Mouse (Mus musculus) liver, embryonic 11.5 days (tissue): ENCODE measurements at regions not wholly inside any gene's neighbourhood (a gene's known extent, or its start where the extent isn't known, plus 50 kb on each side); places are given as distances from the start of the nearest gene placed in this dataset.

Experiments
- ATAC-seq: fragments of 200-750 bp; cut with Nextera tagmentation; replicated peaks from 2 replicates; pipeline ENCODE4 v1.8.0; 2017; ENCODE audit warnings: moderate number of reproducible peaks, mild to moderate bottlenecking, moderate TSS enrichment, moderate library complexity; ENCODE audit not compliant: low FRiP score
- DNase-seq: peaks from one replicate; pipeline ENCODE4 v3.0.0-alpha.2; 2017; ENCODE audit warnings: low spot score
- H3K27ac ChIP-seq: fragments of 300-500 bp; sonication (generic); 2 replicates; pipeline ENCODE4 v1.5.1; 2014; ENCODE audit warnings: mild to moderate bottlenecking, low read depth, low read length, control low read depth
- H3K27me3 ChIP-seq: fragments of 300-500 bp; sonication (generic); replicated peaks from 2 replicates; pipeline ENCODE4 v1.6.1; 2014; ENCODE audit warnings: low read length, mixed read lengths; ENCODE audit not compliant: control insufficient read depth, insufficient read depth
- H3K36me3 ChIP-seq: fragments of 300-500 bp; sonication (generic); 2 replicates; pipeline ENCODE4 v1.6.1; 2014; ENCODE audit warnings: mild to moderate bottlenecking, low read length, moderate library complexity, mixed read lengths; ENCODE audit not compliant: control insufficient read depth, insufficient read depth
- H3K4me1 ChIP-seq: fragments of 300-500 bp; sonication (generic); replicated peaks from 2 replicates; pipeline ENCODE4 v1.6.1; 2014; ENCODE audit warnings: low read length, mixed read lengths; ENCODE audit not compliant: control insufficient read depth, insufficient read depth
- H3K4me2 ChIP-seq: fragments of 300-500 bp; sonication (generic); 2 replicates; pipeline ENCODE4 v1.6.1; 2014; ENCODE audit warnings: mild to moderate bottlenecking, control low read depth, moderate library complexity
- H3K4me3 ChIP-seq: fragments of 300-500 bp; sonication (generic); 2 replicates; pipeline ENCODE4 v1.5.1; 2014; ENCODE audit warnings: low read depth, low read length, control low read depth
- H3K9ac ChIP-seq: fragments of 300-500 bp; sonication (generic); 2 replicates; pipeline ENCODE4 v1.6.1; 2014; ENCODE audit warnings: low read depth, low read length, control low read depth
- H3K9me3 ChIP-seq: fragments of 300-500 bp; sonication (generic); 2 replicates; pipeline ENCODE4 v1.6.1; 2016; ENCODE audit warnings: low read length, inconsistent platforms, mixed read lengths; ENCODE audit not compliant: control insufficient read depth
- WGBS: fragments of 180-500 bp; shearing (Covaris S2); extraction: QIAGEN DNeasy Blood & Tissue Kit; methylation state at CpG from one replicate; pipeline ENCODE4 v1.1.7; 2014; 5-methylcytosine and 5-hydroxymethylcytosine counted together

DNA sequence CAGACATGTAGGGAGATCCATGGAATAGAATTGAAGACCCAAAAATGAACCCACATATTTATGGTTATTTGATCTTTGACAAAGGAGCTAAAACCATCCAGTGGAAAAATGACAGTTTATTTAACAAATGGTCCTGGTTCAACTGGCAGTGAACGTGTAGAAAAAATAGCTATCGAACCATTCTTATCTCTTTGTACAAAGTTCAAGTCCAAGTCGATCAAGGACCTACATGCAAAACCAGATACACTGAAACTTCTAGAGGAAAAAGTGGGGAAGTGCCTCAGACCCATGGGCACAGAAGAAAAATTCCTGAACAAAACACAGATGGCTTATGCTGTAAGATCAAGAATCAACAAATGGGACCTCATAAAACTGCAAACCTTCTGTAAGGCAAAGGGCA, 306.2 kb downstream of the Slc6a15 start:
- H3K27me3 ChIP-seq = no peaks in the 10 kb centered on the region
- no peak for ATAC-seq
- no peak overlapping the region for H3K9ac ChIP-seq
- no peak overlapping the region for H3K4me3 ChIP-seq
- DNase-seq = no peak
- no peak overlapping the region for H3K4me2 ChIP-seq
- H3K4me1 ChIP-seq = no peaks in the 10 kb centered on the region
- H3K36me3 ChIP-seq = no peaks in the 10 kb centered on the region
- no peak overlapping the region for H3K27ac ChIP-seq
- WGBS = 85% methylated on average over 3 of the region's 3 CpGs
- no peaks in the 10 kb centered on the region for H3K9me3 ChIP-seq

DNA sequence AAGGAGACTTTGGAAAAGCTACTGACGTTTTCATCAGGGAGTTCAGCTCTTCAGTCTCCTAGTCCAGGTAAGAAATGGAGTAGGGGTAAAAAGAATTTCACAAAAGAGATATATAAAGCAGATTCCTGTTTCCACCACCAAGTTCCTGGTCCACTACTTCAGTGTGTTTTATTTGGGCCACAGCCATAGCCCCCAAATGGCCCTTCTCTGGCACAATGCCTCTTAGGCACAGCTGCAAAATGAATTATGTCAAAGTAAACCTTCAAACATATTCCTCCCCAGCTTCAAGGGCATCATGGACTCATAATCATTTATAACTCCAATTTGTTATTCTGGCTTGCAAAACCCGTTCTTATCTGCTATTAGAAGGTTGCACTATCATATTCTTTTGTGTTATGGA, 325.1 kb downstream of the Slc6a15 start:
- no peaks in the 10 kb centered on the region for H3K36me3 ChIP-seq
- no peaks in the 10 kb centered on the region for H3K4me1 ChIP-seq
- H3K9ac ChIP-seq = no peak overlapping the region
- DNase-seq (no peak), ATAC-seq (no peak)
- no peak overlapping the region for H3K4me2 ChIP-seq
- no peaks in the 10 kb centered on the region for H3K27me3 ChIP-seq
- no peak overlapping the region for H3K4me3 ChIP-seq
- WGBS = 33% methylated on average over 2 of the region's 2 CpGs
- H3K27ac ChIP-seq = no peak overlapping the region
- H3K9me3 ChIP-seq = no peaks in the 10 kb centered on the region; the same call in 1 of the 2 replicates

DNA sequence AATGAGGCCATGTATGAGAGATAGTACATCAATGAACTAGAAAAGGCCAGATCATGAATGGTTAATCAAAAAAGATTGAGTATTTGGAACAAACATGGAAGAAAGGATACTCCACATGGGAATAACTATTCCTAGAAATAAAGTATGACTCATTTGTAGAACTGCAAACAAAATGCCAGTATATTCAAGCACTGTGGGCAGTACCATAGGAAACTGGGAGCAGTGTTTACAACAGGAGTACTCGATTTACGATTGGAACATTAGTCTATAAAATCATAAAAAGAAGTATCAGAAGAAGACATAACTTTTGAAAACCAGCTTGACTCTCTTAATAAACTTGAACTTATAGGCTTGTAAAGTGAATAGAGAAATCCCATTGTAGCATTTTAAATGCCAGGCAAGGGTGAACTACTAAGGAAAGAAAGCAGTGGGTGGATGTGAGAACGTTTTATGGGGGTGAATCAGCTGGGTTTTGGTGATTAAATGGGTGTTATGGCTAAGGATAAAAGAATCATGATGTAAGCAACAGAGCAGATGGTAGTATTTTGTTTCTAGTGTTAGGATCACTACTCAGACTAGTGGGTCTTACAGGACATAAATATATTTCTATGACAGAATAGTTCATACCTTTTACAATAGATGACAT, 347.6 kb downstream of the Slc6a15 start:
- H3K9ac ChIP-seq = no peak overlapping the region
- H3K27me3 ChIP-seq = no peaks in the 10 kb centered on the region
- no peak overlapping the region for H3K4me2 ChIP-seq
- ATAC-seq (no peak), DNase-seq (no peak)
- H3K27ac ChIP-seq = no peak overlapping the region
- 71% methylated on average over 3 of the region's 3 CpGs for WGBS
- H3K4me1 ChIP-seq = no peaks in the 10 kb centered on the region
- no peaks in the 10 kb centered on the region for H3K9me3 ChIP-seq
- H3K36me3 ChIP-seq = no peaks in the 10 kb centered on the region
- no peak overlapping the region for H3K4me3 ChIP-seq

DNA sequence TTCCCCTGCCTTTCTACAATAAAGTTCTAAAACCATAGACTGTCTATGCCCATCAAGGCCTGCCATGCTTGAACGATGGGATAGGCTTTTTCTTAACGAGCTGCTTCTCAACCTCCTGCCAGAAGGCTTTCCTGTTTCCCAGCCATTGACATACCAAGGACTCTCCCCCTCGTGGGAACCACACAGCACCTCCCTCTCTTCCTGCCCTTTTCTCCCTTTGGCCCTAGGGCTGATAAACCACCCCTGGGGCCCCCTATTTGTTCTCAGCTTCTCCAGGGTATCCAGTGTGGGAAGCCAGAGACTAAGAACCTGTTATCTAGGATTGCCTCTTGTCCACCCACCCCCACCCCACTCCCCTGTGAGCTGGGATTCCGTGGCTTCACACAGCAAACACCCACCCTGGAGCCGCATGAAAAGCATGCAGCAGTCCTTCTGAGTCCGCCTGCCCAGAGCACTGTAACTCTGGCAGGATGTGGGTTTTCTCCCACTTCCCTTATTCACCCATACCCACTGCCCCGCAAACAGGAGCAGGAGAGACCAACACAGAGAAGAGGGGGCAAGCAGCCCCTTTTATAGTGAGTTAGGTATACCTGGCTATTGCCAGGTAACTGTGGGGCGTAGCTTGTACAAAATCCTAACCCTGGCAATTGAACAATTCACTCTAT, 351.5 kb downstream of the Slc6a15 start:
- no peaks in the 10 kb centered on the region for H3K36me3 ChIP-seq
- no peak overlapping the region for H3K27ac ChIP-seq
- no peaks in the 10 kb centered on the region for H3K9me3 ChIP-seq
- H3K27me3 ChIP-seq = no peaks in the 10 kb centered on the region
- H3K4me1 ChIP-seq = no peaks in the 10 kb centered on the region
- WGBS = 31% methylated on average over 8 of the region's 8 CpGs
- no peak overlapping the region for H3K4me3 ChIP-seq
- no peak overlapping the region for H3K4me2 ChIP-seq
- H3K9ac ChIP-seq = no peak overlapping the region
- DNase-seq (no peak), ATAC-seq (peak; percentile 51)

DNA sequence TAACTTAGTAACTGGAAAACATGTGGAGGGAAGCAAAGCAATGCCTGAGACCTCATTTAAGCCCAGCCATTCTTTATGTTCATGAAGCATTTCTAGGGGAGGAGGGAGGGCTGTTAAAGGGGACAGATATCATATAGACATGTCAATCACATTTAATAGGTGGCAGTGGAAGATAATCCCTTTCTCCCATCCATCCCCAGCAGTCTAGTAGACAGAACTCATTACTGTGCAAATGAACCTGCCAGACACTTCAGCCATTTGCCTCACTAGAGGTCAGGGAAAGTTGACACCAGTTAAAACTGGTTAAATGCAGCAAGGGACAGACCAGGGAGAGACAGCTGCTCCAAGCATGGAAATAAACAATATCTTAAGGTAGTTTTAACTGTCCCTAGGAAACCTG, 359.1 kb downstream of the Slc6a15 start:
- Histone ChIP-seq H3K27me3 (no peaks in the 10 kb centered on the region), H3K4me1 (no peaks in the 10 kb centered on the region), H3K27ac (no peak overlapping the region), H3K4me3 (no peak overlapping the region), H3K36me3 (no peaks in the 10 kb centered on the region), H3K9me3 (no peaks in the 10 kb centered on the region), H3K9ac (no peak overlapping the region), H3K4me2 (no peak overlapping the region)
- no peak for DNase-seq
- ATAC-seq = no peak

DNA sequence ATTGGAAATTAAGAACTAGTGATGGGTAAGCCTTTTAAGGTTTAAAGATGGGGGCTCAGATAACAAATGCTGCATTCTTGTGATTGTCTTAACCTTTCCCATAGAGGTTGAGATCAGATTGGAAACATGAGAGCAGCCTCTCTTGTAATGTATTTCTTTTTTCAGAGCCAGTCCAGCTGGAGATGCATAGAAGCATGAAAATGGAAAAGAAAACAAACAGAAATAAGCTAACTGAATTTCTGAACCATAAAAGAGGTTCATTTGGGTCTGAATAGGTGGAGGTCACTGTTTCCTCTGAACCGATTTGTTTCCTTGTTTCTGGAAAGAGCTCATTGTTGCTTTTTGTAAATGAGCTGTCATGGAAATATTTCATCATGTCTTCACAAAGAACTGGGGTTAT, 363.9 kb downstream of the Slc6a15 start:
- no peaks in the 10 kb centered on the region for H3K27me3 ChIP-seq
- H3K4me2 ChIP-seq = no peak overlapping the region
- H3K9me3 ChIP-seq = no peaks in the 10 kb centered on the region
- ATAC-seq (no peak), DNase-seq (no peak)
- H3K4me3 ChIP-seq = no peak overlapping the region
- H3K36me3 ChIP-seq = no peaks in the 10 kb centered on the region
- 56% methylated on average over 1 of the region's 1 CpGs for WGBS
- H3K27ac ChIP-seq = no peak overlapping the region
- no peak overlapping the region for H3K9ac ChIP-seq
- no peaks in the 10 kb centered on the region for H3K4me1 ChIP-seq

DNA sequence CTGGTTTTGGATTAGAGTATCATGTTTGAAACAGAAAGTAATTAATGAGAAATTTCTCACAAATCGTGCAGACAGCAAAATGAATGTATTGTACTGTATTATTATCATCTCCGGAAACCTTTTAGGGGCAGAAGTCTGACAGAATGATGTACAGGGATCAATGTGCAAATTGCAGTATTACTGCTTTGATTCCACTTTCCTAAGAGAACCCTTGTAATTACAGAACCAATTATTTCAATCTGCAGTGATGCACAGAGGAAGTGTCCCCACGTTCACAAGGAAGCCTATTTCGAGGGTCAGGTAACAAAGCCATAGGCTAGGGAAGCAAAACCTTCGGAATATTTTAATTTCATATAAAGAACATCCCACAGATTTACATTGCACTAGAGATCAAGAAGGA, 364.4 kb downstream of the Slc6a15 start:
- WGBS = 74% methylated on average over 5 of the region's 5 CpGs
- no peaks in the 10 kb centered on the region for H3K9me3 ChIP-seq
- no peak overlapping the region for H3K4me3 ChIP-seq
- H3K27ac ChIP-seq = no peak overlapping the region
- H3K4me1 ChIP-seq = no peaks in the 10 kb centered on the region
- H3K27me3 ChIP-seq = no peaks in the 10 kb centered on the region
- no peak overlapping the region for H3K9ac ChIP-seq
- no peak for ATAC-seq
- H3K4me2 ChIP-seq = no peak overlapping the region
- no peaks in the 10 kb centered on the region for H3K36me3 ChIP-seq
- DNase-seq = no peak

DNA sequence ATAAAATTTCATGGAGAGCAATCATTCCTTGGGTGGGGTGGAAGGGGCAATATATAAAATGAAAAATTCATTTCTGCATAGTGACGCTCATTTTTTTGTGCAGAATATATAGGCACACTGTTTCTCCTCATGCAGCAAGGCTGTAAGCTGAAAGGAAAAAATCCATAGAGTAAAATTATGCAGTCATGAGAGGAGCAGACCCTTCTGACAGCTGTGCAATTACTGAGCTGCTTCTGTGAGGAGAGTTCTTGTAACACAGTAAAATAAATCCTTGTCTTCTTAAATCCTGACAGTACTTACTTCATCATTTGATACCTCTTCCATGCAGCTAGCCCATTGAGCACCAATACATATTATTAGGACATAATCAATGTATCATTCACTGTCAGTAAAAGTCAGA, 362.7 kb upstream of the Gm21293 start:
- Histone ChIP-seq H3K4me3 (no peak overlapping the region), H3K4me1 (no peaks in the 10 kb centered on the region), H3K4me2 (no peak overlapping the region), H3K36me3 (no peaks in the 10 kb centered on the region), H3K9me3 (no peaks in the 10 kb centered on the region), H3K9ac (no peak overlapping the region), H3K27me3 (no peaks in the 10 kb centered on the region), H3K27ac (no peak overlapping the region)
- DNase-seq (no peak), ATAC-seq (no peak)
- 74% methylated on average over 1 of the region's 1 CpGs for WGBS

DNA sequence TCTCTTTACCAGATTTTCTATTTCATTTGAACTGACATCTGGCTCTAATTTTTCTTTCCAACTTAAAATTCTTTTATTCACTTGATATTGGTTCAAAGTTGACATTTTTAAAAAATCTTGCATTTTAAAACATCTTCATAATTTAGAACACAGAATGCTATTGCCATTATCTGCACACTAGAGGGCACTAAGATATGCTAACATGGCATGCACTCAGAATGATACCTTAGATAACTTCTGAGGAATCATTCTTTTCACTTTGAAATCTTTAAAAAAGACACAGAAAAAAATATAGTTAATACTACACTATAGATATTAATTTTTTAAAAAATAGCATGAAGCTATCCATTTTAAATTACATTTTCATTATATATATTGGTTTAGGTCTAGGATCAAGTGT, 357.9 kb upstream of the Gm21293 start:
- Histone ChIP-seq H3K27ac (no peak overlapping the region), H3K36me3 (no peaks in the 10 kb centered on the region), H3K4me2 (no peak overlapping the region), H3K27me3 (no peaks in the 10 kb centered on the region), H3K9ac (no peak overlapping the region), H3K4me3 (no peak overlapping the region), H3K9me3 (no peaks in the 10 kb centered on the region), H3K4me1 (no peaks in the 10 kb centered on the region)
- no peak for DNase-seq
- ATAC-seq = no peak
